Mouse (Mus musculus) forebrain, embryonic 10.5 days (tissue): ENCODE data around the gene Nol4l. TPM values are rescaled to one million over a fixed set of nuclear protein-coding genes. Genes with fewer than 3 reads are reported as not detected.

ENCODE experiments used
- DNase-seq: peaks from one replicate; pipeline ENCODE4 v3.0.0-alpha.2; 2017; ENCODE audit warnings: low spot score; ENCODE audit errors: extremely low spot score
- H3K27ac ChIP-seq: fragments of 300-500 bp; sonication (generic); 2 replicates; pipeline ENCODE4 v1.5.1; 2016; ENCODE audit warnings: mild to moderate bottlenecking
- H3K27me3 ChIP-seq: fragments of 300-500 bp; sonication (generic); 2 replicates; pipeline ENCODE4 v1.6.1; 2016; ENCODE audit warnings: mild to moderate bottlenecking; ENCODE audit not compliant: poor library complexity, severe bottlenecking
- H3K36me3 ChIP-seq: fragments of 300-500 bp; sonication (generic); replicated peaks from 2 replicates; pipeline ENCODE4 v1.6.1; 2016; ENCODE audit warnings: mild to moderate bottlenecking, moderate library complexity
- H3K4me1 ChIP-seq: fragments of 300-500 bp; sonication (generic); 2 replicates; pipeline ENCODE4 v1.6.1; 2016
- H3K4me3 ChIP-seq: fragments of 300-500 bp; sonication (generic); 2 replicates; pipeline ENCODE4 v1.5.1; 2016; ENCODE audit warnings: mild to moderate bottlenecking, moderate library complexity
- H3K9me3 ChIP-seq: fragments of 300-500 bp; sonication (generic); 2 replicates; pipeline ENCODE4 v1.6.1; 2016; ENCODE audit warnings: mild to moderate bottlenecking, moderate library complexity
- WGBS: fragments of 180-500 bp; shearing (Covaris S2); methylation state at CpG from one replicate; pipeline ENCODE4 v1.1.7; 2016; 5-methylcytosine and 5-hydroxymethylcytosine counted together
- polyA plus RNA-seq: library from polyadenylated mRNA; unstranded; fragments of >200 nt; fragmentation: Nextera tagmentation; extraction: Ambion mirVana; gene quantifications from 2 replicates; pipeline ENCODE4 v1.2.1, GENCODE M21; 2016

Gene Nol4l
- polyA plus RNA-seq, 1 experiment from 2014 or later = 12.3 TPM

DNA sequence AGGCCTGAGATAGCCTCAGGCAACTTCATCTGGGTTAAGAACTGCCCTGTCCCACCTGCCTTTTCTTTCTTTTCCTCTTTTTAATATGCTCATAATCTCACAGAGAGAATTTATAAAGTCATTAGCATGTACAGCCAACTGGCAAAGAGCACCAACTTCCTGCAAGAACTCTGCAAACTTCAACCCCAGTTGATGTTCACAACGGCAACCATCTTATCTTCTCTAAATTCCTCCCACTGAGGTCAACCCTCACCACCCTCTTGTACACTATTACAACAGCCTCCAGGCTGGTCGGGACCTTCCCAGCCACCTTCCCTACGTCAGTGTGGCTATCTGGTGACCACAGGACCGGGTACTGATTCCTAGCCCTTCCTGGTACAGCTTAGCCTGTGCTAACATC lies 27.5 kb upstream of the Nol4l start:
- Histone ChIP-seq H3K4me1 (peaks cover 41% of the 10 kb centered on the region), H3K27ac (no peak overlapping the region), H3K36me3 (no peaks in the 10 kb centered on the region), H3K4me3 (no peak overlapping the region), H3K9me3 (no peaks in the 10 kb centered on the region), H3K27me3 (peaks cover 41% of the 10 kb centered on the region)
- no peak for DNase-seq
- 86% methylated on average over 4 of the region's 4 CpGs for WGBS

DNA sequence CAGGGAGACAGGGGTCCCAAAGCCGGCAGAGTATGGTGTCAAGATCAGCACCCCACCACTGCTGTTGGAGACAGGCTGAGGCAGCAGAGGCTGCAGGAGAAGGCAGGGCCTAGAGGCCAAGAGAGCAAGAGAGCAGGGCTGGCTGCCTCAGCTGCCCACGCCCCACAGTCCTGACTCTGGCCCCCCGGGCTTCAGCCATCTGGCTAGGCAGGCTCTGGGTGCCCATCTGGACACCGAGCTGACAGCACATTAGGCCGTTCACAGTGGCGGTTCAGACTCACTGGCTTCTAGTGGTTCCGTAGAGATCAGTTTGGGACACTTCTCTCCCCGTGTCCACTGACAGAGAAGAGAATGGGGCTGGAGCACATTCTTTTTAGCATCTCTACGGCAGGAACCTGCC lies 26.4 kb upstream of the Nol4l start:
- WGBS = 74% methylated on average over 9 of the region's 9 CpGs
- no peaks in the 10 kb centered on the region for H3K9me3 ChIP-seq
- H3K27ac ChIP-seq = peak overlapping the region; percentile 31

DNA sequence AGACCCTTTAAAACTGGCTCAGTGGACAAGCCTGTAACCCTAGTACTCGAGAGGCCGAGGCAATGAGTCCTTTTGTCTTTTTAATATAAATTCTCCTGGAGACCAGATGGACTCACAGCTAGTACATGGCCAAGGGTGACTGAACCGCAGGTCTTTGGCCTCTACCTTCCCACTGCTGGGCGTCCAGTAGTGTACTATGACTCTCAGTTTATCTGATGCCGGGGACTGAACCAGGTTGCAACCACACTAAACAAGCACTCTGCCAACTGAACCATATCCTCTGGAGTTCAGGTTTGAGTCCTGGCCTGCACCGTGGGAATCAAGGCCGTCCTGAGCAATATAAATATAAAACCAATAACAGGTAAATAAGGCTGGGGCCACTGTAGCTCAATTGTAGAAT lies 24.8 kb upstream of the Nol4l start:
- H3K27me3 ChIP-seq = peaks cover 14% of the 10 kb centered on the region; the same call in 1 of the 2 replicates
- H3K4me3 ChIP-seq = no peak overlapping the region
- no peak for DNase-seq
- no peaks in the 10 kb centered on the region for H3K9me3 ChIP-seq
- H3K4me1 ChIP-seq = peaks cover 17% of the 10 kb centered on the region
- no peaks in the 10 kb centered on the region for H3K36me3 ChIP-seq
- WGBS = 88% methylated on average over 7 of the region's 7 CpGs
- H3K27ac ChIP-seq = no peak overlapping the region

More for the DNA sequence above, 26.4 kb upstream of the Nol4l start:
- Histone ChIP-seq H3K27me3 (peaks cover 30% of the 10 kb centered on the region), H3K4me3 (no peak overlapping the region), H3K36me3 (no peaks in the 10 kb centered on the region), H3K4me1 (peaks cover 30% of the 10 kb centered on the region)
- DNase-seq = no peak

DNA sequence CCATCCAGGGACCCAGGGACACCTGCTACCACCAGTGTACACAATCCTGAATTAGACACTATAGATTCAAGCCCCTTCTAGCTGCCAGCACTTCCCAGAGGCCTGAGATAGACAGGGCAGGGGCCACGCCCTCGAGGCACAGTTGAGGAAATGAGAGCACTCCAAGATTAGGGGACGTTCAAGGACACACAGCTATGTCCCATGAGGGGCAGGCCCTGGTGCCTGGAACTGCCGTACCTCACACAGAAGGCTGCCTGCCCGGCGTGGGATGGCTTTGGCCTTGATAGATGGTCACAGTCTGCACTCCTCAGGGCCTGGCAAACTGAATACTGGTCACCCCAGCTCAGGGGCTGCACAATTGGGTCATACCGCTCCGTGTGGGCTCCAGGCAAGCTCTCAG lies 19.7 kb upstream of the Nol4l start:
- Histone ChIP-seq H3K27ac (peak overlapping the region; percentile 25; the same call in 1 of the 2 replicates), H3K27me3 (peaks cover 29% of the 10 kb centered on the region), H3K9me3 (no peaks in the 10 kb centered on the region), H3K36me3 (no peaks in the 10 kb centered on the region), H3K4me1 (peaks cover 48% of the 10 kb centered on the region), H3K4me3 (no peak overlapping the region)
- WGBS = 78% methylated on average over 8 of the region's 8 CpGs
- no peak for DNase-seq

DNA sequence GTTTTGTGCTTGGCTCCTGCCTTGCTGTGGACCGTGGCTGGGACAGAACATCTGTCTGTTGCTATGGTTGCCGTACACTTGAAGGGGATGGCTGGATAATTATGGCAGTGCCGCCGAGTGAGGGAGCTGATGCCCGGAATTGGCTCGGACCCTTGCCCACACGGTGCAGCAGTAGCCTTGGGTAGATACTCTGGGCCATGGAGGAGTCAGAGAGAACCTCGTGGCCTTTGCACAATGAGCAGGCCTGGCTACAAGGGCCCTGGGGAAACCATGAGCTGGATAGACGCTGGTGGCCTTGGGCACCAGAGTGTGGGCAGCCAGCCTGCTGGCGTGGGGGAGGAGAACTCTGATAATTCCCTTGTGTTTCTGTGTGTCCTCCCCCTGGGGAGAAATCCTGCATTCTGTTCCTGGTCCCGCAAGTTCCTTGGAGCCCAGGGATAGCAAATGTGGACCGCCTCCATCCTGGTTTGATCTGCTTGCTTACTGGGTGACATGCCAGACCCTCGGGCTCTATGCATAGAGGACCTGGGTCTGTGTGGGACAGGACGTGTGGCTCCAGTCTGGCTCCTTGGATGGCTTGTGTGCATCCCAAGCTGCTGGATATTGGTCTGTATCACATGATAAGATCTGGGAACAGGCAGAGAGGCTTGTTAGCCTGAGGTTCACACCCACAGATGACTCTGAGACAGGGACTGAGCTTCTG lies 18.6 kb upstream of the Nol4l start:
- Histone ChIP-seq H3K36me3 (no peaks in the 10 kb centered on the region), H3K27me3 (peaks cover 32% of the 10 kb centered on the region), H3K4me3 (no peak overlapping the region), H3K9me3 (no peaks in the 10 kb centered on the region), H3K27ac (peak overlapping the region; percentile 48), H3K4me1 (peaks cover 58% of the 10 kb centered on the region)
- WGBS = 60% methylated on average over 14 of the region's 14 CpGs
- no peak for DNase-seq

DNA sequence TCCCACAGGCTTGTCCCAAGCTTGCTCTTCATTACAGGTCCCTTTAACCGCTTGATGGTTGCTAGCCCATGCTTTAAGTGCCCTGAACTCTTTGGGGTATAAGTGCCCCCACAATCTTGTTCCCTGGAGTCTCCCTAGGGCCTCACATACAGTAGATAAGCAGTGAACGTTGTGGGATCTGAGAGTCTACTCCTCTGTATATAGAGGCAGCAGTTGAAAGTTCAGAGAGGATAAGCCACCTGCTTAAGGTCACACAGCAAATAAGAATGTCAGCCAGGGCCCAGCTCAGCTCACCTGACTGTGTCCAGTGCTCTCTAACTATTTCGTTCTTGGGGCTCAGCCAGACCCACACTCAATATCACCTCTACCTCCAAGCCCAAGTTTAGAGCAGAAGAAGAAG lies 17.9 kb upstream of the Nol4l start:
- H3K4me3 ChIP-seq = no peak overlapping the region
- no peaks in the 10 kb centered on the region for H3K36me3 ChIP-seq
- peak overlapping the region; percentile 31; the same call in 1 of the 2 replicates for H3K27ac ChIP-seq
- H3K27me3 ChIP-seq = peaks cover 38% of the 10 kb centered on the region
- 86% methylated on average over 3 of the region's 3 CpGs for WGBS
- peaks cover 58% of the 10 kb centered on the region for H3K4me1 ChIP-seq
- no peak for DNase-seq
- no peaks in the 10 kb centered on the region for H3K9me3 ChIP-seq

DNA sequence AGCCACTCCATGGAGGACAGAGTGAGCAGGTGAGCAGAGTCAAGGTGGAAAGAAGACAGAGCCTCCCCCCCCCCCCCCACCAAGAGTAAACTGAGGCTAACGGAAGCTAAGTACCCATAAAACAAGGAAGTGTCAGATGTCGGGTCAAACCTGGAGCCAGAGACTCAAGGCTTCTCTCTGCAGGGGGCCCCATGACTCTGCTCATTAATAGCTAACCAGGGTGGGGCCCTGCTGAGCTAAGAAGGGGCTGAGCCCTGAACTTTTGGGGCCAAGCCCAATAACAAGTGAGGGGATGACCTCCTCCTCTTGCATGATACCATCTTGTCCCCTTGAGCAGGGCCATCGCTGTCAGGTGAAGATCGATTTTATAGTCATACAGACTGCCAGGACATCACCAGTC lies 17.2 kb upstream of the Nol4l start:
- 77% methylated on average over 4 of the region's 4 CpGs for WGBS
- H3K4me1 ChIP-seq = peaks cover 58% of the 10 kb centered on the region
- H3K9me3 ChIP-seq = no peaks in the 10 kb centered on the region

DNA sequence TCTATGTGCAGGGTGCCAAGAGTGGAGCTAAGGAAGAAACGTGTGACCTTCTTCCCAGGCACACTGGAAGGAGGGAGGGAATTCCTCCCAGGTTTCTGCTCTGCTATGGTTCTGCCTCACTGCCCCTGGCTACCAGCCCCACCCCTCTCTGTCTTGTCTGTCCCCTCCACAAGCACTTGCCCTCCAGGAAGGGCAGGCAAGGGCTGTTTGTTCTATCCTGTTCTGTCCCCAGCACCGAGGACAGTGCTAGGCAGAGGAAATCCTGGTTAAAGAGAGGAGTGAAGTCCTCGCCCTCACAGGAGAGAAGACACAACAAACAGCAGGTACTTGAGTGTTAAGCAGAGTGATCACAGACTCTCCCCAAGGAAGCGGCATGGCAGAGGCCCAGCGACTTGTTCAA lies 16.7 kb upstream of the Nol4l start:
- DNase-seq = no peak
- H3K4me1 ChIP-seq = peaks cover 60% of the 10 kb centered on the region
- no peaks in the 10 kb centered on the region for H3K9me3 ChIP-seq
- H3K27ac ChIP-seq = peak overlapping the region; percentile 58; the same call in 1 of the 2 replicates
- 34% methylated on average over 5 of the region's 5 CpGs for WGBS
- peaks cover 42% of the 10 kb centered on the region for H3K27me3 ChIP-seq
- H3K36me3 ChIP-seq = no peaks in the 10 kb centered on the region
- no peak overlapping the region for H3K4me3 ChIP-seq

More for the DNA sequence above, 17.2 kb upstream of the Nol4l start:
- Histone ChIP-seq H3K27ac (no peak overlapping the region; the same call in 1 of the 2 replicates), H3K36me3 (no peaks in the 10 kb centered on the region), H3K27me3 (peaks cover 42% of the 10 kb centered on the region), H3K4me3 (no peak overlapping the region)
- DNase-seq = no peak

DNA sequence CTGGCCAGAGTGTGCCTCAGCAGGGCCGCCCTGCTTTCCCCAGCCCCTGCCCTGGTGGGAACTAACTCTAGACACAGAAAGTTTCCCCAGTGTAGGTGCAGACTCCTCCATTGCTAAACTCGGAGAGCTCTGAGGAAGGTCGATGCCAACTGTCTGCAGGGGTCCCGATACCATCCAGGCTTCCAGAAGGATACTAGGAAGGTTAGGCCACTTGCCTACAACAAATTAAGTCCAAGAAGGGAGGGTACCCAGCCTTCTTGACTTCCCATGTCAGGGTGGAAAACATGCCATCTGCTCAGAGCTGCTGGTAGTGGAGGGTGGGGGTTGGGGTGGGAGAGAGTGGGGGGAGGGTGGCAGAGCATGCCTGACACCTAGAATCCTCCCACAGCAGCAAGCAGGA lies 15.0 kb upstream of the Nol4l start:
- Histone ChIP-seq H3K4me1 (peaks cover 73% of the 10 kb centered on the region), H3K27ac (no peak overlapping the region; the same call in 1 of the 2 replicates), H3K4me3 (no peak overlapping the region), H3K9me3 (no peaks in the 10 kb centered on the region), H3K36me3 (no peaks in the 10 kb centered on the region), H3K27me3 (peaks cover 46% of the 10 kb centered on the region)
- 72% methylated on average over 4 of the region's 4 CpGs for WGBS
- no peak for DNase-seq

DNA sequence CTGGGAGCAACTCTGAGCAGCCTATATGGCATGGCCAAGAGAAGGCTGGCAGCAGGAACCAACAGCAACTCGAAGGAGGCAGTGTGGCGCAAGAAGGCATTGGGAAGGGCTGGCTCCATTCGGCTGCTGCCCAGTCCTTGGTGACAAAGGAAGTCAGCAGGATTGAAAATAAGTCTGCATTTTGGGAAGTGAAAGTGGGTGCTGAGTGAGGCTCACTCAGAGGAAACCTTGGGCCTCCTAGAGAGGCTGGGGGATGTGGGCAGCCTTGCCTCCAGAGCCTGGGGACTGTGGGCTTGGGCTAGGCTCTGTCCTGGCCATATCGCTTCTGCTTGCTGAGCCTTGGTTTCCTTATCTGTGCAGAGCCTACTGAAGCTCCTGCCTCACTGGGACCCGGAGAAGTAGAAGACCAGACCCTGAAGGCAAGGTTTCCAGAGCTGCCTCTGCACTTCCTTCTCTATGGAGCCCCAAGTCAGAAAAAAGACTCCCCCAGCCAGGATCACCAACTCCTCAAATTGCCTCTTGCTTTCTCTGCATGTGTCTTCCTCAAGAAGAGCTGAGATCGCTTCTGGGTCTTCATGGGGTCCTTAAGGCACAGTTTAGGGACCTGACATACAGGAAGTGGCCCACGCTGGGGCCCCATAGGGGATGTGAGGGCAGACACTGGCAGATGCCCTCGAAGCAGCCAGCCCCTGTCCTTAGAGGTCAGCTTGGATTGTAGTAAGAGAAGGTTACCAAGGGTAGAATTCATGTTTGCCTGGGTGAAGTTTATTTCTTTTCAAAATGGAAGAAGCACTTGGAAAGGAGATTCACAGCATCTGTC lies 14.3 kb upstream of the Nol4l start:
- Histone ChIP-seq H3K4me1 (peaks cover 67% of the 10 kb centered on the region), H3K27ac (peak overlapping the region; percentile 44; the same call in 1 of the 2 replicates), H3K27me3 (peaks cover 46% of the 10 kb centered on the region), H3K9me3 (no peaks in the 10 kb centered on the region), H3K36me3 (no peaks in the 10 kb centered on the region), H3K4me3 (no peak overlapping the region)
- no peak for DNase-seq
- WGBS = 83% methylated on average over 8 of the region's 8 CpGs

DNA sequence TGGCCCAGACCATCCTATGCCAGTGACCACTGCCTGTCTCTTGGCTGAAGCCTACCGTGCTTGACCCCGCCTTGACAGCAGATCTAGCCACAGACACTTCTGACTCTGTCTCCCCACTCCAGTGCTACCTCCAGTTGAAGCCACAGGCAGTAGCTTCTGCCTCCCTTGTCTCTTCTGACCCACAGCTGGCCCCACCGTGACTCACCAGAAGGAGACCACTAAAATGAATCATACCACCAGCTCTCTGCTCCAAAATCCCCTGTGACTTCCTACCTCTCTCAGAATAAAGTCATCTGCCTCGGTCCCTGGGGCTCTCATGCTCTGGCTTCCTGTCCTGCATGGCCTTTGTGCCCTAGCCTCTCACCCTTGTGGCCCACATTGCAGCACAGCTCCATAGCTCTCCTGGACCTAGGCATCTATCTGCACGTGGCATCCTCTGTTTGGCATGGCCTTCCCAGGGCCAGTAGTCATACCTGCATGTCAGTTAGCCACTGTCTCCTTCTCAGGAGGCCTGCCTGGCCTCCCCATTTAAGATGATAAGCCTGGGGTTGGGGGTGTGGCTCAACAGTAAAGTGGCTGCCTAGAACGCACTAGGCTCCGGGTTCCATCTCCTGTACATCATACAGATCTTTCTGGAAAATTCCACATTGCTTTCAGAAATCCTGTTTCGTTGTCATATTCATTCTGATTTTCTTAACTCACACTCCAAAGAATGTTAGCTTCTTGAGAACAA lies 13.3 kb upstream of the Nol4l start:
- Histone ChIP-seq H3K27me3 (peaks cover 46% of the 10 kb centered on the region), H3K36me3 (no peaks in the 10 kb centered on the region), H3K4me1 (peaks cover 56% of the 10 kb centered on the region), H3K9me3 (no peaks in the 10 kb centered on the region), H3K4me3 (no peak overlapping the region), H3K27ac (no peak overlapping the region; the same call in 1 of the 2 replicates)
- no peak for DNase-seq
- WGBS = 85% methylated on average over 8 of the region's 8 CpGs

DNA sequence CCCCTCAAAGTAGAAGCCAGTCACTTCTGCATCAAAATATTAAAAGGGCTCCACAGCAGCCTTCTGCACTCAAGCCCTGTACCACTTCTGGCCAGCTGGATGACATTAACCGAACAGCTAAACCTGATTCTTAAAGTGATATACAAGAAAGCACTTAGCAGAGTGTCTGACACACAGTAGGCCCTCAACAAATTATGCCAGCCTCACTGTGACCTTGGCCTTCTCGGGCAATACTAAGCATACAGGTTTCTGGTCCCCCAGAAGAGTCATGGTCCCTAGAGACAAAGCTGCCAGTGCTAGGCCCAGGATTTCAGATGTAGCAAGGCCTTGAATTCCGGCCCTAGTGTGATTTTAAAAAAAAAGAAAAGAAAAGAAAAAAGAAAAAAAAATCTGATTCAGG lies 9.1 kb upstream of the Nol4l start:
- 83% methylated on average over 3 of the region's 3 CpGs for WGBS
- no peaks in the 10 kb centered on the region for H3K36me3 ChIP-seq
- DNase-seq = no peak
- H3K9me3 ChIP-seq = no peaks in the 10 kb centered on the region
- peaks cover 21% of the 10 kb centered on the region for H3K4me1 ChIP-seq
- peaks cover 21% of the 10 kb centered on the region for H3K27me3 ChIP-seq
- H3K27ac ChIP-seq = no peak overlapping the region
- H3K4me3 ChIP-seq = no peak overlapping the region
